Mouse (Mus musculus) adrenal gland, postnatal 36 days (tissue): ENCODE data around the gene Dlk1. TPM values are rescaled to one million over a fixed set of nuclear protein-coding genes. Genes with fewer than 3 reads are reported as not detected.
"Not testable (repeated sequence)": the region's sequence is repeated elsewhere in the genome, so short reads cannot be mapped to it uniquely, and the experiment has no call there.

Experiments
- DNase-seq, 2 experiments: peaks; one replicate each; pipeline ENCODE4 v3.0.0; 2021; ENCODE audit warnings: mixed read lengths in 1 of 2
- total RNA-seq, 2 experiments: library from RNA; stranded (reverse); gene quantifications; 2 replicates each; pipeline ENCODE4 v1.2.3; 2021

The Dlk1 gene
- total RNA-seq, 2 experiments from 2014 or later: 490 to 535 TPM

DNA sequence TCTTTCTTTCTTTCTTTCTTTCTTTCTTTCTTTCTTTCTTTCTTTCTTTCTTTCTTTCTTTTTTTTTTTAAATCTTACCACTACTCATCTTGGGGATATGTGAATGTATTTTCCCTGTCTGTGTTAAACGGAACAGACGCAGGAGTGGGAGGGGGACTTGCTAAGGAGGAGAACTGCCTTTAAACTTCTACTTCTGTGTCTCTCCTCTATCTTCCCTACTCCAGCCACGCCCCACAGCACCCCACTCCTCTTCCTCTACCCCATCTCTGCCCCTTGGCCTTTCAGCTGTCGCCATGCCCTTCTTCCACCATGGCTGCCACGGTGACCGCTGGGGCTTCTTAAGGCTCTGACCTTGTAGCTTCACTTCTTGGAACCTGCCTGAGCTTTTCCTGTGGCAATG lies 14.2 kb upstream of the Dlk1 start:
- no peak for DNase-seq

DNA sequence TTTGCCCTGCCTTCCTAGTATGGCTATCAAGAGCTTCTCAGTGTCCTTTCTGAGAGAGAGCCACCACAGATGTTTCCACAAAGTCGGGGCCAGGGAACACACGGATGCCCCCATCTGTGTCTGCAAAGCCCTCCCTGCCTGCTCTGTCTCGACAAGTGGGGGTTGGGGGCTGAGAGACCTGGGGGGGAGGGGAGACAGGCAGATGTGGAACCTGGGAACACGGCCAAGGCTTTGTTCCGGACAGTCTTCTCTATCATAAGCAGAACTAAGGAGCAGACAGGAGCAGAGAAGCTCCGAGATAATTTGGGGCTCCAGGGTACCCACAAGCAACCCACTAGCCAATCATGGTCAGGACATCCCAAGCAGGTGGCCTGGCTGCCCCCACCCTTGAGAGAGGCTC lies 12.6 kb upstream of the Dlk1 start:
- no peak for DNase-seq

GRCm38 (mm10) chr12:109441366-109441765 lies 11.3 kb upstream of the Dlk1 start:
- DNase-seq: peak in 1 of 2 experiments; percentile 51

- DNase-seq: no peak
These were observed 10.5 kb upstream of the Dlk1 start for GRCm38 (mm10) chr12:109442115-109442514.

- DNase-seq: no peak
These were observed 9.3 kb upstream of the Dlk1 start for GRCm38 (mm10) chr12:109443276-109443675.

DNA sequence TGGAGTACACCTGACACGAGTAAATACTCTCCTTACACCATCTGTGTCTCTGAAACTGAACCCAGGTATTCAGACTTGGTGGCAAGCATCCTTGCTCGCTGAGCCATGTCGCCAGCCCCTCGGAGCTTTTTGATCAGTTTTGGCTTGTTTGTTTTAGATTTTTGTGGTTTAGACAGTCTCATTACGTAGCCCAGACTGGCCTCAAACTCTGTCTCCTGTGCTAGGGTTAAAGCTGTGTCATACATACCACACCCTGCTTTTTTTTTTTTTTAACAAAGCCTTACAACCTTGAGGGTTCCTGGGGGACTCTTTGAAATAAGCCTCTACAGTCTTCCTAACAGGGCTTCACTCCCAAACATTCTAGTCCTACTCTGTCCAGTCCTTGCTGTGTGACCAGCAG lies 7.6 kb upstream of the Dlk1 start:
- no peak for DNase-seq

GRCm38 (mm10) chr12:109445499-109446235 lies 7.0 kb upstream of the Dlk1 start:
- peak; percentile 31 to 47 for DNase-seq

DNA sequence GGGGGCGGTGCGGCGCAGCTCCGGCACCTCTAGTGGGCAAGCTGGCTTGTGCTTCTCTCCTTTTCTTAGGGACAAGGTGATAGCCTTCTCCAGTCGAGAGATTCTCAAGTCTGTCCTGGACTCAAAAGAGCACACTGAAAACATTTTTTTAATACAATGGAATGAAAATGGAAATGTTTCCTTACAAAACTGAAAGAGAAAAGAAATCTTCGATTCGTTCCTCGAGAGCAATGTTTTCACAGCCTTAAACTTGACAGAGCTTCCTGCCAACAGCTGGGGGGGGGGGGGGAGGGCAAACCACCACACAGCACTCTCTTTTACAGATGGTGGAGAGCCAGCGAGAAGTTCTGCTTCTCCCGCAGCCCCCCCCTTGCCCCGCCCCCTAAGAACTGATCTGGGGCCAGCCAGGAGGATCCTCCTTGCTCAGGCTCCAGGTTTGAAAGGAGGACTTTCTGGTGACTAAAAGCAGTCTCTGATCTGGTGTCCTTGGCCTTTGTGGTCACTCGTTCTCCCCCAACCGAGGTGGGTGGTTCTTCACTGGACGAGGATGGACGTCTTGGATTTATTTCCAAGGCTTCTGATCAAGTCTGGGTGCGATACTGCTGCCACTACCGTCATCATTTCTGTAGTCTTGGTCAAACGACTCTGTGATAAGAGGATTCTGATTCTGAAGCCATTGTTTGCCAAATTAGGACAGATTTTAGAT lies 6.2 kb upstream of the Dlk1 start:
- peak; percentile 41 to 43 for DNase-seq

GRCm38 (mm10) chr12:109449421-109450411 lies 2.9 kb upstream of the Dlk1 start:
- DNase-seq: no peak

DNA sequence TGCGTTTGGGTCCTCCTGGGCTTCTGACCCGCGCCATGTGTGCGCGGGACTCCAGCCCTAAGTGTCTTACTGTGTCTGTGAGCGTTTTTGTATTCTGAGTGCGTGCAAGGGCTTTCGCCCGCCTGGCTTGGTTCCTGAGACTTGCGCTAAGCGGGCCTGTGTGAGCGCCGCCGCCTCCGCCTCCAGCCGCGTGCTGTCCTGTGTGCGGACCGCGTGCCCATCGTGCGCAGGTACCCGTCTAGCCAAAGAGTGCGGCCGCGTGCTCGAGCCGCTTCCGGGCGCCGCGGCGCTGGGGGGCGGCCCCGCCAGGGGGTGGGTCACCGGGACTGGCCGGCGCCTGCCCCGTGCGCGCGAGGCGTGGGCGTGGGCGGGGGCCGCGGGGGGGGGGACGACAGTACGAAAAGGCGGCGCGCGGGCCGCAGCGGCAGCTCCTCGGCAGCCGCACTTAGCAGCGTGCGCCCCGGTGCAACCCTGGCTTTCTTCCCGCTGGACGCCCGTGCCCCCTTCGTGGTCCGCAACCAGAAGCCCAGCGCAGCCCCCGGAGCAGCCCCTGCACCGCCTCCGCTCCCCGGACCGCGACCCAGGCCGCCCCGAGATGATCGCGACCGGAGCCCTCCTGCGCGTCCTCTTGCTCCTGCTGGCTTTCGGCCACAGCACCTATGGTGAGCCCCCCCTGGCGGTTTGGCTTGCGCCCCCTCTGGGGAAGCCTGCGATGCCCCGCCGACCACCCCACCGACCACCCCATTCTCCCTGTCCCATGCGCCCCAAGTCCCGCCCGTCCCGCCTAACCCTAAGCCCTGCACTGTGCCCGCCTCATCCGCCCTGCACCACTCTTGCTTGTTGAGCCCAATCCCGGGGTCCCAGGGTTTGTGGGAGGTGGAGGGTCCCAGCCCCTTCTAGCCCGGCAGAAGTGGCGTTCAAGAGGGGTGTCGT lies 708 bp downstream of the Dlk1 start:
- peak; percentile 48 to 55 for DNase-seq

DNA sequence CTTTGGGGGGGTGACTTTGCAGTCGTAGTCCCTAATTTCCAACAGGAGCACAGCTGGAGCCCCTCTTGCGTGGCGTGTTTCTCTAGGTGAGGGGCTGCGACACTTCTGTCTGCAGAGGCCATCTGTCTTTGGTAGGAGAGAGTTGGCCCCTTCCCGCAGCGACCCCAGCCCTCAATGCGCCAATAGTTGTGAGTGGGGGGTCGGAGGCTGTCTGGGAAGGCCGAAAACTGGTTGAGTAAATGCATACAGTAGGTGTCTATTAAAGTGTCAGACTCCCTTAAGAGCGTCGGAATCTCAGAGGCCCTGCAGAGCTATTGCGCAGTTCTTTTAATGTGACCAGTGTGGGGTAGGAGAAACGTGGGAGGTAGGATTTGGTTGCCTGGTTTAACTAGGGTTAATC lies 1.5 kb downstream of the Dlk1 start:
- no peak for DNase-seq

GRCm38 (mm10) chr12:109456531-109457202 lies 4.0 kb downstream of the Dlk1 start:
- DNase-seq: no peak

GRCm38 (mm10) chr12:109457836-109458235 lies 5.2 kb downstream of the Dlk1 start:
- no peak for DNase-seq

GRCm38 (mm10) chr12:109458896-109459295 lies 6.3 kb downstream of the Dlk1 start:
- DNase-seq: no peak

DNA sequence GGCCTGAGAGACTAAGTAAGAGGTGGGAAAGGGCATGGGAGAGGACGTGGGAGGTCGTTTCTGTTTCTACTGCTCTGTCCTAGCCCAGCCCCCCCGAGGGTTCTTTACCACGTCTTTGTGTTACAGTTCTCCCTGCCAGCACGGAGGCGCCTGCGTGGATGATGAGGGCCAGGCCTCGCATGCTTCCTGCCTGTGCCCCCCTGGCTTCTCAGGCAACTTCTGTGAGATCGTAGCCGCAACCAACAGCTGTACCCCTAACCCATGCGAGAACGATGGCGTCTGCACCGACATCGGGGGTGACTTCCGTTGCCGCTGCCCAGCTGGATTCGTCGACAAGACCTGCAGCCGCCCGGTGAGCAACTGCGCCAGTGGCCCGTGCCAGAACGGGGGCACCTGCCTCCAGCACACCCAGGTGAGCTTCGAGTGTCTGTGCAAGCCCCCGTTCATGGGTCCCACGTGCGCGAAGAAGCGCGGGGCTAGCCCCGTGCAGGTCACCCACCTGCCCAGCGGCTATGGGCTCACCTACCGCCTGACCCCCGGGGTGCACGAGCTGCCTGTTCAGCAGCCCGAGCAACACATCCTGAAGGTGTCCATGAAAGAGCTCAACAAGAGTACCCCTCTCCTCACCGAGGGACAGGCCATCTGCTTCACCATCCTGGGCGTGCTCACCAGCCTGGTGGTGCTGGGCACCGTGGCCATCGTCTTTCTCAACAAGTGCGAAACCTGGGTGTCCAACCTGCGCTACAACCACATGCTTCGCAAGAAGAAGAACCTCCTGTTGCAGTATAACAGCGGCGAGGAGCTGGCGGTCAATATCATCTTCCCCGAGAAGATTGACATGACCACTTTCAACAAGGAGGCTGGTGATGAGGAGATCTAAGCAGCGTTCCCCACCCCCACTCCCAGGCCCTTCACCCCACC lies 7.1 kb downstream of the Dlk1 start:
- DNase-seq: no peak

DNA sequence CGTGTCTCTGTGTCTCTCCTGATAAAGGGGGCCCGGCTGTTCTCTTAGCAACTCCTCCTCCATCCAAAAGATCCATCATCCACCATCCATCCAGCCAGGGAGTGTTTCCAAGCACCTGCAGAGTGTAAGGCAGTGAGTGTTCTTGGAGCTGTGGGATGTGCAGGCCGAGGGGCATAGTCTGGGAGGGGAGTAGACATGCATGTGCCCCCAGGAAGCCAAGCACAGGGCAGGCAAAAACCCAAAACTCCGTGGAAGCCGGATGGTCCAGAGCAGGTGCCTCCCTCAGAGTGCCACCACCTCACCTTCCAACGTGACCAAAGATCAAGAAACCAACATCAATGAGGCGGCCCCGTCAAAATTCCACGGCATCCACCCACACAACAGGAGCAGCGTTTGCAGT lies 10.0 kb downstream of the Dlk1 start:
- no peak for DNase-seq

DNA sequence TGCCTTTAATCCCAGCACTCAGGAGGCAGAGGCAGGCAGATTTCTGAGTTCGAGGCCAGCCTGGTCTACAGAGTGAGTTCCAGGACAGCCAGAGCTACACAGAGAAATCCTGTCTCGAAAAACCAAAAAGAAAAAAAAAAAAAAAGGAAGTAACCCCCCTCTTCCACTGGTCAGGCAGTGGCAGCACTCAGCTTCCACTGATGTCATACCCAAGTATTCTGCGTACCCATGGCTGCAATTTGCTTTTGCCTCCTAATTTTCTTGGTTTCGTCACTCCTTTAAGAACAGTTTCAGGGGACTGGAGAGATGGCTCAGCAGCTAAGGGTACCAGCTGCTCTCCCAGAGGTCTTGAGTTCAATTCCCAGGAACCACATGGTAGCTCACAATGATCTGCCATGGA lies 14.8 kb downstream of the Dlk1 start:
- DNase-seq: not testable (repeated sequence)

DNA sequence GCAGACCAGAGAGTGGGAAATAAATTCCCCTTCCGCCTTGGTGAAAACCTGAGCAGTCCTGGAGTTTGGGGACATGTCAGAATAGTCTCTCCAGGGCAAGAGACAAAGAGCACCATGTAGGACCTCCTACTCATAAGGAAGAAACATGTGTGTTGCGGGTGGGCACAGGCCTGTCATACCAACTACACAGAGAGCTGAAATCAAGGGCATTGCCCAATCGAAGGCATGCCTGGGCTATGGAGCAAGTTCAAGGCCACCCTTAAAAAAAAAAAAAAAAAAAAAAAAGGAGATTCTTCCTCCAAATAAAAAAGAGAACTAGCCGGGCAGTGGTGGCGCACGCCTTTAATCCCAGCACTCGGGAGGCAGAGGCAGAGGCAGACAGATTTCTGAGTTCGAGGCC lies 17.2 kb downstream of the Dlk1 start:
- DNase-seq: no peak

DNA sequence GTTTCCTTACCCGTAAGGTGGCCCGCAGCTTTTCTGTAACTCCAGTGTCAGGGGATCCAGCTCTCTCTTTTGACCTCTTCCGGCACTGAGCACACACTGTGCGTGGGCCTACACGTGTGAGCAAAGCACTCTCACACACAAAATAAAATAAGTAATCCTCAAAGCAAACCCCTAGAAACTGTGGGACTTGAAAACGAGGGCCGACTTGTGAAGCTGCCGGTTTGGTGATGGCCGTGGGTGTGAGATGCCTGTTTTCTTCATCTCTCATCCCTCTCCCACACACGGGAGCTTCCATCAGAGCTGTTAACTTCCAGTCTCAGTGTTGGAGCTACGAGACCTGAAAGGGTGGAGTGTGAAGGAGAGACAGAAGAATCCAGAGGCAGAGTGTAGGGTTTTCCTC lies 20.0 kb downstream of the Dlk1 start:
- no peak for DNase-seq

GRCm38 (mm10) chr12:109473575-109473976 lies 21.0 kb downstream of the Dlk1 start:
- DNase-seq: peak in 1 of 2 experiments; percentile 5
